Mouse (Mus musculus) MEL (cell line): Measurements from ENCODE around the gene Gm48551. TPM values are rescaled to one million over a fixed set of nuclear protein-coding genes. Genes with fewer than 3 reads are reported as not detected.

Source experiments
- DNase-seq: peaks from one replicate; pipeline ENCODE4 v3.0.0; 2011; ENCODE audit warnings: low read depth, low spot score
- H3K27ac ChIP-seq: 2 replicates; pipeline ENCODE4 v1.5.1; 2012; ENCODE audit warnings: low read depth, mild to moderate bottlenecking, control low read depth, low read length, moderate library complexity; ENCODE audit not compliant: control insufficient read depth
- H3K27me3 ChIP-seq, 2 experiments: fragments of 150-350 bp in 1 of 2; sonication (generic) in 1 of 2; 2 replicates each; pipeline ENCODE4 v1.6.1; 2012; ENCODE audit warnings: low read length in 2 of 2, mild to moderate bottlenecking in 2 of 2, improper control_type of control experiment in 1 of 2, moderate library complexity in 1 of 2; ENCODE audit not compliant: insufficient read depth in 2 of 2, control insufficient read depth in 1 of 2
- H3K36me3 ChIP-seq, 2 experiments: 2 replicates each; pipeline ENCODE4 v1.6.1; 2012 to 2014; ENCODE audit warnings: low read length in 2 of 2, improper control_type of control experiment in 1 of 2, inconsistent platforms in 1 of 2, mild to moderate bottlenecking in 1 of 2; ENCODE audit not compliant: insufficient read depth in 2 of 2, control insufficient read depth in 1 of 2
- H3K4me1 ChIP-seq, 2 experiments: fragments of 150-350 bp in 1 of 2; sonication (generic) in 1 of 2; 2 replicates each; pipeline ENCODE4 v1.6.1; 2012; ENCODE audit warnings: low read length in 2 of 2, improper control_type of control experiment in 1 of 2, mild to moderate bottlenecking in 1 of 2; ENCODE audit not compliant: insufficient read depth in 2 of 2, control insufficient read depth in 1 of 2
- H3K4me3 ChIP-seq, 2 experiments: fragments of 150-350 bp in 1 of 2; sonication (generic) in 1 of 2; 2 replicates each; pipeline ENCODE4 v1.5.1; 2012; ENCODE audit warnings: low read depth in 2 of 2, low read length in 2 of 2, mild to moderate bottlenecking in 2 of 2, moderate library complexity in 2 of 2, control low read depth in 1 of 2, improper control_type of control experiment in 1 of 2; ENCODE audit not compliant: control insufficient read depth in 1 of 2, insufficient read depth in 1 of 2
- H3K79me2 ChIP-seq: 2 replicates; pipeline ENCODE4 v1.6.1; 2012; ENCODE audit warnings: mild to moderate bottlenecking, low read length, moderate library complexity; ENCODE audit not compliant: control insufficient read depth, poor library complexity, insufficient read depth
- H3K9ac ChIP-seq: 2 replicates; pipeline ENCODE4 v1.6.1; 2012; ENCODE audit warnings: low read depth, mild to moderate bottlenecking, control low read depth, low read length, moderate library complexity; ENCODE audit not compliant: control insufficient read depth, poor library complexity, severe bottlenecking
- H3K9me3 ChIP-seq: fragments of 150-350 bp; sonication (generic); replicated peaks from 2 replicates; pipeline ENCODE4 v1.6.1; 2012; ENCODE audit warnings: mild to moderate bottlenecking, low read length, improper control_type of control experiment, moderate library complexity; ENCODE audit not compliant: insufficient read depth
- CHD2 ChIP-seq: IDR thresholded peaks from 2 replicates; pipeline ENCODE4 v1.6.1; 2011; ENCODE audit warnings: low read length, improper control_type of control experiment
- CTCF ChIP-seq, 3 experiments: IDR thresholded peaks in 2 of 3; conservative IDR thresholded peaks in 1 of 3; 2 replicates each; pipeline ENCODE4 v1.5.1; 2011 to 2012; ENCODE audit warnings: low read length in 3 of 3, low read depth in 2 of 3, mild to moderate bottlenecking in 2 of 3, improper control_type of control experiment in 1 of 3, inconsistent platforms in 1 of 3, mixed read lengths in 1 of 3, moderate library complexity in 1 of 3; ENCODE audit not compliant: control insufficient read depth in 1 of 3, insufficient read depth in 1 of 3, poor library complexity in 1 of 3, severe bottlenecking in 1 of 3
- ELF1 ChIP-seq: IDR thresholded peaks from 2 replicates; pipeline ENCODE4 v1.6.1; 2014; ENCODE audit warnings: low read depth, mild to moderate bottlenecking, inconsistent platforms, low read length, improper control_type of control experiment, moderate library complexity
- HCFC1 ChIP-seq: IDR thresholded peaks from 2 replicates; pipeline ENCODE4 v1.6.1; 2012; ENCODE audit warnings: low read depth, mild to moderate bottlenecking, inconsistent platforms, low read length, improper control_type of control experiment, moderate library complexity
- MAFK ChIP-seq: IDR thresholded peaks from 2 replicates; pipeline ENCODE4 v1.6.1; 2011; ENCODE audit warnings: low read depth, mild to moderate bottlenecking, low read length, improper control_type of control experiment, borderline replicate concordance
- MAX ChIP-seq: IDR thresholded peaks from 2 replicates; pipeline ENCODE4 v1.6.1; 2011; ENCODE audit warnings: low read length, improper control_type of control experiment
- MXI1 ChIP-seq: IDR thresholded peaks from 2 replicates; pipeline ENCODE4 v1.6.1; 2011; ENCODE audit warnings: mild to moderate bottlenecking, low read depth, low read length, improper control_type of control experiment
- NELFE ChIP-seq: IDR thresholded peaks from 2 replicates; pipeline ENCODE4 v1.6.1; 2011; ENCODE audit warnings: low read depth, low read length, improper control_type of control experiment
- POLR2A ChIP-seq, 2 experiments: IDR thresholded peaks; 2 replicates each; pipeline ENCODE4 v1.6.1; 2011 to 2012; ENCODE audit warnings: low read length in 2 of 2, mild to moderate bottlenecking in 2 of 2, control low read depth in 1 of 2, improper control_type of control experiment in 1 of 2, low read depth in 1 of 2, moderate library complexity in 1 of 2; ENCODE audit not compliant: control insufficient read depth in 1 of 2, insufficient read depth in 1 of 2, poor library complexity in 1 of 2
- POLR2AphosphoS2 ChIP-seq: IDR thresholded peaks from 2 replicates; pipeline ENCODE4 v1.6.1; 2011; ENCODE audit warnings: low read length, improper control_type of control experiment
- RAD21 ChIP-seq: IDR thresholded peaks from 2 replicates; pipeline ENCODE4 v1.6.1; 2011; ENCODE audit warnings: mild to moderate bottlenecking, low read depth, low read length, improper control_type of control experiment
- SIN3A ChIP-seq: IDR thresholded peaks from 2 replicates; pipeline ENCODE4 v1.6.1; 2012; ENCODE audit warnings: low read length, improper control_type of control experiment, inconsistent platforms
- TBP ChIP-seq: IDR thresholded peaks from 2 replicates; pipeline ENCODE4 v1.8.0; 2011; ENCODE audit warnings: low read depth, low read length, improper control_type of control experiment
- TCF12 ChIP-seq: IDR thresholded peaks from 2 replicates; pipeline ENCODE4 v1.6.1; 2014; ENCODE audit warnings: low read depth, mild to moderate bottlenecking, inconsistent platforms, low read length, improper control_type of control experiment, moderate library complexity
- UBTF ChIP-seq: IDR thresholded peaks from 2 replicates; pipeline ENCODE4 v1.6.1; 2012; ENCODE audit warnings: low read depth, mild to moderate bottlenecking, inconsistent platforms, low read length, improper control_type of control experiment, moderate library complexity, borderline replicate concordance; ENCODE audit not compliant: insufficient read depth
- ZC3H11A ChIP-seq: IDR thresholded peaks from 2 replicates; pipeline ENCODE4 v1.6.1; 2012; ENCODE audit warnings: low read depth, mild to moderate bottlenecking, inconsistent platforms, low read length, improper control_type of control experiment
- ZKSCAN1 ChIP-seq: IDR thresholded peaks from 2 replicates; pipeline ENCODE4 v1.6.1; 2012; ENCODE audit warnings: low read depth, mild to moderate bottlenecking, inconsistent platforms, low read length, improper control_type of control experiment, moderate library complexity
- polyA plus RNA-seq, 2 experiments: library from polyadenylated mRNA; stranded (reverse) in 1 of 2; unstranded in 1 of 2; fragments of >175 nt in 1 of 2; fragments of >200 nt in 1 of 2; gene quantifications; 2 replicates each; pipeline versions ENCODE4 v1.2.1 to v1.2.4; 2012; ENCODE audit warnings: low replicate concordance in 2 of 2, low read depth in 1 of 2; ENCODE audit not compliant: insufficient read length in 2 of 2, insufficient read depth in 1 of 2, missing spikeins in 1 of 2
- total RNA-seq: library from RNA; depleted of rRNA; stranded (reverse); fragments of 300-350 nt; gene quantifications from 2 replicates; pipeline ENCODE4 v1.2.3, GENCODE M21; 2012

Gm48551 gene
- total and polyA plus RNA-seq, 3 experiments = 0.62 to 2.6 TPM; not detected in 1

GRCm38 (mm10) chr10:81376561-81377361, 7.5 kb upstream of the Gm48551 start:
- H3K27me3 ChIP-seq = no peaks in the 10 kb centered on the region
- H3K4me3 ChIP-seq = peak overlapping the region; percentile 81 to 99
- H3K4me1 ChIP-seq = peaks cover 22 to 34% of the 10 kb centered on the region in 2 experiments
- H3K79me2 ChIP-seq = peaks cover 35% of the 10 kb centered on the region
- H3K9ac ChIP-seq = peak overlapping the region; percentile 89
- TF ChIP-seq MXI1 (peak; percentile 70), CHD2 (no peak), CTCF (IDR thresholded peaks at IDR 0.05 in 2 of 3, conservative IDR thresholded peaks at IDR 0.05 in 1 of 3; ENCODE audit: control insufficient read depth in 1 of 3, insufficient read depth in 1 of 3, low read depth in 2 of 3, low read length in 3 of 3, poor library complexity in 1 of 3, severe bottlenecking in 1 of 3) (peak in 2 of 3 experiments; percentile 1 to 10; a peak in 1 of 6 replicates), POLR2A (IDR thresholded peaks at IDR 0.05; ENCODE audit: control insufficient read depth in 1 of 2, insufficient read depth in 1 of 2, low read depth in 1 of 2, low read length in 2 of 2, poor library complexity in 1 of 2) (peak in 1 of 2 experiments; percentile 71; a peak in 2 of 4 replicates), MAFK (no peak), ZKSCAN1 (no peak), RAD21 (no peak), ZC3H11A (no peak), ELF1 (peak; percentile 65), UBTF (no peak), POLR2AphosphoS2 (peak; percentile 66; the same call in 1 of the 2 replicates), TCF12 (0 out of 2 replicates have a peak, but pooled peaks have one; percentile 17), TBP (0 out of 2 replicates have a peak, but pooled peaks have one; percentile 24), NELFE (peak; percentile 60), MAX (0 out of 2 replicates have a peak, but pooled peaks have one; percentile 34)
- H3K9me3 ChIP-seq = no peaks in the 10 kb centered on the region
- H3K27ac ChIP-seq = peak overlapping the region; percentile 5; the same call in 1 of the 2 replicates
- H3K36me3 ChIP-seq = peaks cover 5 to 32% of the 10 kb centered on the region in 2 experiments
- DNase-seq = peak; percentile 76

GRCm38 (mm10) chr10:81377362-81377664, 7.0 kb upstream of the Gm48551 start:
- DNase-seq = no peak
- H3K9me3 ChIP-seq = no peaks in the 10 kb centered on the region
- peak overlapping the region; percentile 89 for H3K9ac ChIP-seq
- no peaks in the 10 kb centered on the region for H3K27me3 ChIP-seq
- peaks cover 35% of the 10 kb centered on the region for H3K79me2 ChIP-seq
- peak overlapping the region; percentile 81 to 99 for H3K4me3 ChIP-seq
- 0 out of 2 replicates have a peak, but pooled peaks have one; percentile 11 for TF ChIP-seq HCFC1
- no peak for TF ChIP-seq UBTF
- TF ChIP-seq SIN3A = peak; percentile 29; the same call in 1 of the 2 replicates
- H3K4me1 ChIP-seq = peaks cover 24 to 39% of the 10 kb centered on the region in 2 experiments
- peak overlapping the region; percentile 47; the same call in 1 of the 2 replicates for H3K27ac ChIP-seq
- peaks cover 5 to 34% of the 10 kb centered on the region in 2 experiments for H3K36me3 ChIP-seq
